Mouse (Mus musculus) limb, embryonic 11.5 days (tissue): ENCODE data around the gene Vps26c. TPM values are rescaled to one million over a fixed set of nuclear protein-coding genes. Genes with fewer than 3 reads are reported as not detected.
A peak's percentile ranks its signal among the peaks of the same experiment; 100 is the strongest.

ENCODE experiments used
- ATAC-seq: fragments of 200-750 bp; cut with Nextera tagmentation; 2 replicates; pipeline ENCODE4 v1.8.0; 2017; ENCODE audit warnings: low read depth; ENCODE audit not compliant: insufficient number of reproducible peaks, low FRiP score, low TSS enrichment
- DNase-seq: peaks from one replicate; pipeline ENCODE4 v3.0.0-alpha.2; 2015; ENCODE audit warnings: low spot score
- H3K27ac ChIP-seq: fragments of 300-500 bp; sonication (generic); replicated peaks from 2 replicates; pipeline ENCODE4 v1.5.1; 2014; ENCODE audit warnings: low read depth, mild to moderate bottlenecking, low read length
- H3K27me3 ChIP-seq: fragments of 300-500 bp; sonication (generic); 2 replicates; pipeline ENCODE4 v1.6.1; 2014; ENCODE audit warnings: mild to moderate bottlenecking, low read length, mixed read lengths; ENCODE audit not compliant: control insufficient read depth, insufficient read depth
- H3K36me3 ChIP-seq: fragments of 300-500 bp; sonication (generic); 2 replicates; pipeline ENCODE4 v1.6.1; 2014; ENCODE audit warnings: mild to moderate bottlenecking, low read length, moderate library complexity, mixed read lengths; ENCODE audit not compliant: control insufficient read depth, insufficient read depth
- H3K4me1 ChIP-seq: fragments of 300-500 bp; sonication (generic); 2 replicates; pipeline ENCODE4 v1.6.1; 2014; ENCODE audit warnings: low read length, mixed read lengths; ENCODE audit not compliant: control insufficient read depth, insufficient read depth
- H3K4me2 ChIP-seq: fragments of 300-500 bp; sonication (generic); 2 replicates; pipeline ENCODE4 v1.6.1; 2014; ENCODE audit warnings: low read depth, mild to moderate bottlenecking, moderate library complexity; ENCODE audit not compliant: severe bottlenecking
- H3K4me3 ChIP-seq: fragments of 300-500 bp; sonication (generic); 2 replicates; pipeline ENCODE4 v1.5.1; 2014; ENCODE audit warnings: low read depth, low read length
- H3K9ac ChIP-seq: fragments of 300-500 bp; sonication (generic); 2 replicates; pipeline ENCODE4 v1.6.1; 2014; ENCODE audit warnings: mild to moderate bottlenecking, low read length
- H3K9me3 ChIP-seq: fragments of 300-500 bp; sonication (generic); 2 replicates; pipeline ENCODE4 v1.6.1; 2016; ENCODE audit warnings: low read length; ENCODE audit not compliant: control insufficient read depth
- WGBS: fragments of 180-500 bp; shearing (Covaris S2); extraction: QIAGEN DNeasy Blood & Tissue Kit; methylation state at CpG from one replicate; pipeline ENCODE4 v1.1.7; 2014; 5-methylcytosine and 5-hydroxymethylcytosine counted together
- polyA plus RNA-seq: library from polyadenylated mRNA; unstranded; fragments of >200 nt; fragmentation: Nextera tagmentation; extraction: Ambion mirVana; gene quantifications from 2 replicates; pipeline ENCODE4 v1.2.1, GENCODE M21; 2014

The Vps26c gene
- polyA plus RNA-seq, 1 experiment from 2014 or later, result 49.3 TPM

DNA sequence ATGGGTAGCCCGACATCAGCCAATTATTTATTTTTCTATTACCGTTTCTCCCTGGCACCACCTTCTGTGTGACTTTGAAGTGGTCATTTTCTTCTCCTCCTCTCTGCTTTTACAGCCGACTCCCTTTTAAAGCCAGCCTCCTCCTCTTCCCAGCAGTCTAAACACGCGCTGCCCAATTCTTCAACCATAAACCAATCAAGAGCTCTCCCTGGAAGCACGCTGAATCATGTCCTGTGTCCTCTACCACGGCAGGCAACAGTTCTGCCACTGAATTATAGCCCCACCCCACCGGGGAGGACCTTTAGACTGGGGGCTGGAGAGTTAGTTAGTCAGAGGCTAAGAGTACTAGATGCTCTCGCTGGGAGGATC is 10.5 kb upstream of the Vps26c start:
- DNase-seq, result no peak
- H3K36me3 ChIP-seq, result no peaks in the 10 kb centered on the region

DNA sequence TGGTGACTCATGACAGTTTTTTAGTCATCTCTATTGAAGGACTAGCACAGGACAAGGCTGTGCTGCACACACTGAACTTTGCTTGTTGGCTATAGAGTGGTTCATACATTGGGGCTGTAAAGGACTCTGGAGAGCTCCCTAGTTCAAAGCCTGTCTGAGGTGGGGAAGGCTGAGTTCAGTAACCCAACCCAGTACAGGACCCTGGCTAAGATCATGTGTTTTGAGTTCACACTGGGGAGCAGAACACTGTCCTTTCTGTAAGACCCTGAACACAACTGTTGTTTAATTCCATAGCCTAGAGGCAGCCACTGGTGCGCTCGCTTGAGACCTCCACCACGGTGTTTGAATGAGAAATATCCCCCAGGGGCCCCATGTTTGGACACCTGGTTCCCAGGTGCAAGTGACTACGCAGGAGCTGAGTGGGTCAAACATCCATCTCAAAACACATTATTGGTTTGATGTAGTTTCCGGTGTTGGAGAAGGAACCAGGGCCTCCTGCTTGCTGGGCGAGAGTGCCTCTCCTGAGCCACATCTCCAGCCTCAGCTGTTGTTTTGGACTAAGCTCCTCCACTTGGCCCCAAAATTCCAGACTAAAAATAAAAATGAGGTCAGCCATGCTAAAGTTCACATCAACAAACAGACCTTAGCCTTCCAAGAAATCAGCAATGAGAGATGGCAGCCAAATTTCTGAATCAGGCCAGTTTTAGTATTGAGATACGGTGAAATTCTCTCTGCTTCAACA is 10.0 kb upstream of the Vps26c start:
- WGBS, result 65% methylated on average over 7 of the region's 7 CpGs
- no peak overlapping the region for H3K27ac ChIP-seq
- no peaks in the 10 kb centered on the region for H3K4me1 ChIP-seq
- no peak overlapping the region for H3K9ac ChIP-seq
- no peaks in the 10 kb centered on the region for H3K36me3 ChIP-seq
- ATAC-seq (no peak), DNase-seq (no peak)
- no peaks in the 10 kb centered on the region for H3K9me3 ChIP-seq
- no peaks in the 10 kb centered on the region for H3K27me3 ChIP-seq
- H3K4me3 ChIP-seq, result no peak overlapping the region
- H3K4me2 ChIP-seq, result no peak overlapping the region

More for the DNA sequence above, 10.5 kb upstream of the Vps26c start:
- no peaks in the 10 kb centered on the region for H3K27me3 ChIP-seq
- WGBS, result 25% methylated on average over 9 of the region's 9 CpGs
- H3K4me2 ChIP-seq, result no peak overlapping the region
- no peak overlapping the region for H3K27ac ChIP-seq
- ATAC-seq, result no peak
- no peaks in the 10 kb centered on the region for H3K4me1 ChIP-seq
- H3K9me3 ChIP-seq, result no peaks in the 10 kb centered on the region
- no peak overlapping the region for H3K4me3 ChIP-seq
- H3K9ac ChIP-seq, result no peak overlapping the region

DNA sequence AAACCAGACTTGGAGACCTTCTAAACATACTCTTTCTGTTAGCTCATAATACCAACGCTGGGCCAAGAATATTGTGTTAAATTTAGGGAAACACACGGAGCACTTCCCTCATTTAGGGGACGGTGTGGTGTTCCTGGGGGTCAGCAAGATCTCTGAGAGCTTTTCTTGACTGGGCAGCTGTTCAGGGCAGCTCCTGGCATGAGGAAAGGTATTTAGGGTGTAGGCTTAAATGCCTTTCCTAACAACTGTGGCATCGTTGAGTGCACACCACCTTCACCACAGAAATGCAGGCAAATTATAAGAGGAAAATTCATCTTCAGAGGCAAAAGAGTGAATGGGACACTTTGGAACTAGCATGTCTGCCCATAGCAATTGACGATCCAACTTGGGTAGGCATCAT is 9.1 kb upstream of the Vps26c start:
- no peak for ATAC-seq
- H3K27ac ChIP-seq, result no peak overlapping the region
- 87% methylated on average over 5 of the region's 5 CpGs for WGBS

DNA sequence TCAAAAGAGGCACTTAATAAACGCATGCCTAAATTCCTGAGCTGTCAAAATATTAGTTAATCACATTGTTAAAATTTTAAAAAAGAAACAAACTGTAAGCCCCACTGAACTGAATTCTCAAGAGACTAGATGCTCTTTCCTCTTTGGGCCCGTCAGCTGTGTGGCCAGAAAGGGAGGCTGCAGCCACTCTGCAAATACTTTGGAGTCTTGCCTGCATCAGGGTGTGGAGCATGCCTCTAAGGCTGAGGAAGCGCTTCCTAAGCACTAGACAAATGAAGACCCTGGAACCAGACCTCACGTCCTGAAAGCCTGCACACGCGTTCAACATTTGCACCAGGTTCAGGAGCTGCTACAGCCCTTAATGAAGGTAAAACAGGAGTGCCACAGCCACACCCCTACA is 7.0 kb upstream of the Vps26c start:
- H3K9ac ChIP-seq, result no peak overlapping the region
- ATAC-seq, result no peak
- no peaks in the 10 kb centered on the region for H3K27me3 ChIP-seq
- H3K4me1 ChIP-seq, result no peaks in the 10 kb centered on the region
- no peak overlapping the region for H3K4me2 ChIP-seq
- H3K36me3 ChIP-seq, result no peaks in the 10 kb centered on the region
- no peaks in the 10 kb centered on the region for H3K9me3 ChIP-seq
- 83% methylated on average over 6 of the region's 6 CpGs for WGBS
- DNase-seq, result no peak
- no peak overlapping the region for H3K4me3 ChIP-seq
- no peak overlapping the region for H3K27ac ChIP-seq

More for the DNA sequence above, 9.1 kb upstream of the Vps26c start:
- DNase-seq, result no peak
- no peaks in the 10 kb centered on the region for H3K9me3 ChIP-seq
- H3K9ac ChIP-seq, result no peak overlapping the region
- H3K36me3 ChIP-seq, result no peaks in the 10 kb centered on the region
- H3K4me1 ChIP-seq, result no peaks in the 10 kb centered on the region
- no peak overlapping the region for H3K4me3 ChIP-seq
- H3K4me2 ChIP-seq, result no peak overlapping the region
- H3K27me3 ChIP-seq, result no peaks in the 10 kb centered on the region

DNA sequence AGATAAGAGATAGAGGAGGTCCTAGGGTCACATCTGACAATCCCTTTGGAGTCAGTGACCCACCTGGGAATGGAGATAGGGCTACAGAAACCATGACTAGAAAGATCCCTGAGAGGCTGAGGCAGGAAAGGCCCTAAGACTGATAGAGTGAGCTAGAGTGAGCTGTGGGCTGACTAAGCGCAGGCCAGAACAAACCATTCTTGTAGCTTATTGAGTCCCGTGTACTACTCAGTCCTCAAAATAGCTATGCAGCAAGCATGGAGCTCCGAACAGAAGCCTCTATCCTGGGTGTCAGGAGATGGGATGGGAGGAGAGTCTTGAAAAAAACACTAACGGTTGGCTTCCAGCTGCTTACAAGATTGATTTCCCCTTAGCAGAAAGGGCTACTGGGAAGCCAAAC is 4.6 kb upstream of the Vps26c start:
- no peak for DNase-seq
- 80% methylated on average over 4 of the region's 4 CpGs for WGBS
- H3K27ac ChIP-seq, result no peak overlapping the region
- no peaks in the 10 kb centered on the region for H3K9me3 ChIP-seq
- no peak overlapping the region for H3K9ac ChIP-seq
- H3K36me3 ChIP-seq, result no peaks in the 10 kb centered on the region
- no peak overlapping the region for H3K4me3 ChIP-seq
- no peaks in the 10 kb centered on the region for H3K27me3 ChIP-seq
- ATAC-seq, result no peak
- H3K4me2 ChIP-seq, result no peak overlapping the region
- H3K4me1 ChIP-seq, result no peaks in the 10 kb centered on the region

DNA sequence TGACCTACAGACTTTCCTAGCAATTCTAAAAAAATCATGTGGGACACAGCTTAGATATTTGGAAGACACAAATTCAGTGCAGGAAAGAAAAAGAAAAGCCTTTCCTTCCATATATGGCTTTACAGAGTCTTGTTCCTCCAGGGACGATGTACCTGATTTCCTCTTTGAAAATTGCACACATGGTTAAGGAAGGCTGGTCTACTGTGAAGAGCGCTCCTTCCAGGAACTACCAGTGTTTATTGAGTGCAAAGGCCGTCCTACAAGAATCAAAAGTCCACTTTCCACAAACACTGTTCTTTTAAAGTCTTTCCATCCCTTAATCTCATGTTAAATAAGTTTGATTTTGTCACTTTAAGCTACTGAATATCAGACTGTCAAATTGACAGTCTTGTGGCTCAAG is 916 bp upstream of the Vps26c start:
- H3K4me2 ChIP-seq, result peak overlapping the region; percentile 67
- H3K36me3 ChIP-seq, result no peaks in the 10 kb centered on the region
- no peak for ATAC-seq
- H3K9ac ChIP-seq, result peak overlapping the region; percentile 82
- WGBS, result 64% methylated on average over 3 of the region's 3 CpGs
- DNase-seq, result no peak
- H3K27me3 ChIP-seq, result no peaks in the 10 kb centered on the region
- no peaks in the 10 kb centered on the region for H3K9me3 ChIP-seq
- peak overlapping the region; percentile 90; the same call in 1 of the 2 replicates for H3K27ac ChIP-seq
- peaks cover 6% of the 10 kb centered on the region for H3K4me1 ChIP-seq
- peak overlapping the region; percentile 80 for H3K4me3 ChIP-seq

DNA sequence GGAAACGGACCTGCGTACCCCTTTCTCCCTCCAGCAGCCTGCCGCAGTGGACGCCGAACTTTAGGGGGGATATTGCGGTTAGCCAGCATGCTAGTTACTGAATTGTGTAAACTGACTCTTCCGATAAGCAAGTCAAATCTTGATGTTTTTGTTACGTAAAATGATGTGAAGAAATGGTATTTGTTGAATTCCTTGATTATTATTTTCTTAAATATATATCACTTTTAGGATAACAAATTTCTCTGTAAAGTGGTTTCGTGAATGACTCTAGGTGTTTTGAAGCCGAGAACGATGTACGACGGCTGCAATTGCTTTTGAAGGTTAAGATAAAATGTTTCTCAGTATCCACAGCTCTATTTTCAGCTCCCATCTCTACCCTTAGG is 513 bp upstream of the Vps26c start:
- Histone ChIP-seq H3K9me3 (no peaks in the 10 kb centered on the region), H3K4me2 (peak overlapping the region; percentile 67), H3K27ac (peak overlapping the region; percentile 90), H3K4me3 (peak overlapping the region; percentile 80), H3K4me1 (peaks cover 6% of the 10 kb centered on the region), H3K9ac (peak overlapping the region; percentile 82), H3K27me3 (no peaks in the 10 kb centered on the region), H3K36me3 (no peaks in the 10 kb centered on the region)
- 8% methylated on average over 13 of the region's 13 CpGs for WGBS
- ATAC-seq, result no peak
- no peak for DNase-seq

DNA sequence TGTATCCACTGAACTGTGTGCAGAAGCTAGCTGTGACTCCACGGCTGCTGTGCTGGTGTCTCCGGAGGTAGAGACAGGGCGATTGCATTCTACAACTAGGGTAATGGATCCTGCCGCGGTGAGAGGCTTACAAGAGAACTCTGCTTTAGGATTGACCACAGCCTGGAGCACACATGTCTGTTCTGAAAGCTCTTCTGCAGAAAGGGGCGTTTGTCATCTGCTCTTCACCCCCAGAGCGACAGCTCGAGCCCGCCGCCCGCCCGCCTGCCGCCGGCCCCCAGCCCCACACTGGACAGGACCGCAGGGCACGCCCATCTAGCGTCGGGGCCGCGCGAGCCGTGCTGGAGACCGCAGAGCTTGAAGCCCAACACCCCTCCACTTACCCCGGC is 681 bp downstream of the Vps26c start:
- H3K4me3 ChIP-seq, result peak overlapping the region; percentile 80
- no peaks in the 10 kb centered on the region for H3K27me3 ChIP-seq
- peak overlapping the region; percentile 90 for H3K27ac ChIP-seq
- DNase-seq (no peak), ATAC-seq (peak; percentile 78)
- no peaks in the 10 kb centered on the region for H3K9me3 ChIP-seq
- peaks cover 6% of the 10 kb centered on the region for H3K4me1 ChIP-seq
- 0% methylated on average over 24 of the region's 24 CpGs for WGBS
- H3K4me2 ChIP-seq, result peak overlapping the region; percentile 67
- no peaks in the 10 kb centered on the region for H3K36me3 ChIP-seq
- peak overlapping the region; percentile 82 for H3K9ac ChIP-seq

DNA sequence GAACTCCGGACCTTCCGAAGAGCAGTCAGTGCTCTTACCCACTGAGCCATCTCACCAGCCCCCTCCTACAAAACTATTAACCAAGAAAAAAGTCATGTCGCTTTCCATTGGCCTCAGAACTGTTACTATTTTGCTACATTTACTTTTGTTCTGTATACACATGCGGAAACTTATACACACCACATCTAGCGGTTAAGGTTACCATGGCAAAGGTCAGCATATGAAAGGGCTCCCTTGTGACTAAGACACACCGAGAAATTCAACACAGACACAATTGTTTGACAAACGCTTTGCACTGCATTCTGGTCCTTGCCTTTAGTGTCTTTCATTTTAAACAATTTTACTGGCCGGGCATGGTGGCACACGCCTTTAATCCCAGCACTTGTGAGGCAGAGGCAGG is 1.9 kb downstream of the Vps26c start:
- H3K9ac ChIP-seq, result no peak overlapping the region
- no peak overlapping the region for H3K4me3 ChIP-seq
- WGBS, result 91% methylated on average over 9 of the region's 9 CpGs
- DNase-seq (no peak), ATAC-seq (no peak)
- no peaks in the 10 kb centered on the region for H3K9me3 ChIP-seq
- no peaks in the 10 kb centered on the region for H3K27me3 ChIP-seq
- peaks cover 6% of the 10 kb centered on the region for H3K4me1 ChIP-seq
- H3K4me2 ChIP-seq, result no peak overlapping the region
- H3K27ac ChIP-seq, result no peak overlapping the region
- no peaks in the 10 kb centered on the region for H3K36me3 ChIP-seq
